Mouse (Mus musculus) neural tube, embryonic 12.5 days (tissue): ENCODE results near the gene Asz1. TPM values are rescaled to one million over a fixed set of nuclear protein-coding genes. Genes with fewer than 3 reads are reported as not detected.

Source experiments
- ATAC-seq: fragments of 200-750 bp; cut with Nextera tagmentation; 2 replicates; pipeline ENCODE4 v1.8.0; 2017; ENCODE audit warnings: low read depth, mild to moderate bottlenecking, moderate TSS enrichment, moderate library complexity; ENCODE audit not compliant: low FRiP score
- H3K27ac ChIP-seq: fragments of 300-500 bp; sonication (generic); 2 replicates; pipeline ENCODE4 v1.5.1; 2016
- H3K27me3 ChIP-seq: fragments of 300-500 bp; sonication (generic); replicated peaks from 2 replicates; pipeline ENCODE4 v1.6.1; 2016; ENCODE audit warnings: mild to moderate bottlenecking
- H3K36me3 ChIP-seq: fragments of 300-500 bp; sonication (generic); 2 replicates; pipeline ENCODE4 v1.6.1; 2016; ENCODE audit warnings: mild to moderate bottlenecking
- H3K4me1 ChIP-seq: fragments of 300-500 bp; sonication (generic); 2 replicates; pipeline ENCODE4 v1.6.1; 2016
- H3K4me2 ChIP-seq: fragments of 300-500 bp; sonication (generic); replicated peaks from 2 replicates; pipeline ENCODE4 v1.6.1; 2016; ENCODE audit warnings: mild to moderate bottlenecking
- H3K4me3 ChIP-seq: fragments of 300-500 bp; sonication (generic); 2 replicates; pipeline ENCODE4 v1.5.1; 2016
- H3K9ac ChIP-seq: fragments of 300-500 bp; sonication (generic); 2 replicates; pipeline ENCODE4 v1.6.1; 2016; ENCODE audit warnings: mild to moderate bottlenecking
- H3K9me3 ChIP-seq: fragments of 300-500 bp; sonication (generic); 2 replicates; pipeline ENCODE4 v1.6.1; 2016; ENCODE audit warnings: mild to moderate bottlenecking
- WGBS: fragments of 180-500 bp; shearing (Covaris S2); methylation state at CpG from one replicate; pipeline ENCODE4 v1.1.7; 2016; 5-methylcytosine and 5-hydroxymethylcytosine counted together
- polyA plus RNA-seq: library from polyadenylated mRNA; unstranded; fragments of >200 nt; fragmentation: Nextera tagmentation; extraction: Ambion mirVana; gene quantifications from 2 replicates; pipeline ENCODE4 v1.2.1, GENCODE M21; 2016

The Asz1 gene
- polyA plus RNA-seq, 1 experiment from 2014 or later, result not detected

- no peaks in the 10 kb centered on the region for H3K9me3 ChIP-seq
- no peak overlapping the region for H3K4me3 ChIP-seq
- H3K36me3 ChIP-seq, result no peaks in the 10 kb centered on the region
- H3K27me3 ChIP-seq, result no peaks in the 10 kb centered on the region
- WGBS, result 90% methylated on average over 4 of the region's 4 CpGs
- no peak for ATAC-seq
- no peak overlapping the region for H3K4me2 ChIP-seq
- H3K9ac ChIP-seq, result no peak overlapping the region
- no peaks in the 10 kb centered on the region for H3K4me1 ChIP-seq
- H3K27ac ChIP-seq, result no peak overlapping the region
These were observed 64.6 kb downstream of the Asz1 start for GRCm38 (mm10) chr6:18044299-18044698.

GRCm38 (mm10) chr6:18043172-18043571 is 65.7 kb downstream of the Asz1 start:
- no peak for ATAC-seq
- no peaks in the 10 kb centered on the region for H3K36me3 ChIP-seq
- H3K9me3 ChIP-seq, result no peaks in the 10 kb centered on the region
- H3K4me3 ChIP-seq, result no peak overlapping the region
- WGBS, result 83% methylated on average over 5 of the region's 5 CpGs
- no peak overlapping the region for H3K4me2 ChIP-seq
- H3K27me3 ChIP-seq, result no peaks in the 10 kb centered on the region
- H3K27ac ChIP-seq, result no peak overlapping the region
- H3K4me1 ChIP-seq, result no peaks in the 10 kb centered on the region
- no peak overlapping the region for H3K9ac ChIP-seq

GRCm38 (mm10) chr6:18032271-18032670 is 76.6 kb downstream of the Asz1 start:
- Histone ChIP-seq H3K9ac (no peak overlapping the region), H3K4me1 (peaks cover 19% of the 10 kb centered on the region), H3K4me3 (no peak overlapping the region; the same call in 1 of the 2 replicates), H3K9me3 (no peaks in the 10 kb centered on the region), H3K36me3 (no peaks in the 10 kb centered on the region), H3K4me2 (peak overlapping the region; percentile 92), H3K27ac (no peak overlapping the region), H3K27me3 (peaks cover 38% of the 10 kb centered on the region)
- WGBS, result 23% methylated on average over 6 of the region's 6 CpGs
- ATAC-seq, result no peak

- Histone ChIP-seq H3K4me1 (peaks cover 19% of the 10 kb centered on the region), H3K4me3 (peak overlapping the region; percentile 38), H3K9ac (peak overlapping the region; percentile 33; the same call in 1 of the 2 replicates), H3K36me3 (no peaks in the 10 kb centered on the region), H3K9me3 (no peaks in the 10 kb centered on the region), H3K4me2 (peak overlapping the region; percentile 92), H3K27ac (no peak overlapping the region), H3K27me3 (peaks cover 38% of the 10 kb centered on the region)
- peak; percentile 52; the same call in 1 of the 2 replicates for ATAC-seq
- WGBS, result 2% methylated on average over 29 of the region's 29 CpGs
These were observed 77.3 kb downstream of the Asz1 start for GRCm38 (mm10) chr6:18031509-18032010.

GRCm38 (mm10) chr6:18030868-18031508 is 77.9 kb downstream of the Asz1 start:
- peaks cover 19% of the 10 kb centered on the region for H3K4me1 ChIP-seq
- H3K9me3 ChIP-seq, result no peaks in the 10 kb centered on the region
- ATAC-seq, result peak; percentile 18; the same call in 1 of the 2 replicates
- 0 out of 2 replicates have a peak overlapping the region, but pooled peaks have one; percentile 33 for H3K9ac ChIP-seq
- H3K27ac ChIP-seq, result no peak overlapping the region
- no peaks in the 10 kb centered on the region for H3K36me3 ChIP-seq
- peak overlapping the region; percentile 38 for H3K4me3 ChIP-seq
- 9% methylated on average over 12 of the region's 12 CpGs for WGBS
- H3K27me3 ChIP-seq, result peaks cover 38% of the 10 kb centered on the region
- H3K4me2 ChIP-seq, result peak overlapping the region; percentile 92

- ATAC-seq, result peak; percentile 43; the same call in 1 of the 2 replicates
- no peaks in the 10 kb centered on the region for H3K36me3 ChIP-seq
- 1% methylated on average over 47 of the region's 47 CpGs for WGBS
- H3K9me3 ChIP-seq, result no peaks in the 10 kb centered on the region
- H3K27me3 ChIP-seq, result peaks cover 38% of the 10 kb centered on the region
- peak within 1 kb of the TSS; percentile 92 for H3K4me2 ChIP-seq
- 0 out of 2 replicates have a peak within 1 kb of the TSS, but pooled peaks have one; percentile 33 for H3K9ac ChIP-seq
- H3K4me1 ChIP-seq, result peaks cover 19% of the 10 kb centered on the region
- H3K27ac ChIP-seq, result no peak within 1 kb of the TSS
- peak within 1 kb of the TSS; percentile 44 for H3K4me3 ChIP-seq
These were observed 78.9 kb downstream of the Asz1 start, which contains the start of gene Wnt2 for GRCm38 (mm10) chr6:18029746-18030656. Gene Wnt2 (minus strand): TSS chr6:18030585.

GRCm38 (mm10) chr6:18024133-18024794 is 84.6 kb downstream of the Asz1 start:
- no peaks in the 10 kb centered on the region for H3K36me3 ChIP-seq
- WGBS, result 81% methylated on average over 8 of the region's 8 CpGs
- ATAC-seq, result no peak
- no peak overlapping the region for H3K9ac ChIP-seq
- H3K27ac ChIP-seq, result no peak overlapping the region
- no peak overlapping the region for H3K4me3 ChIP-seq
- H3K9me3 ChIP-seq, result no peaks in the 10 kb centered on the region
- no peaks in the 10 kb centered on the region for H3K4me1 ChIP-seq
- no peak overlapping the region for H3K4me2 ChIP-seq
- peaks cover 3% of the 10 kb centered on the region for H3K27me3 ChIP-seq

GRCm38 (mm10) chr6:18013346-18013745 is 95.5 kb downstream of the Asz1 start:
- no peak overlapping the region for H3K4me2 ChIP-seq
- H3K4me3 ChIP-seq, result no peak overlapping the region
- no peak overlapping the region for H3K27ac ChIP-seq
- no peaks in the 10 kb centered on the region for H3K9me3 ChIP-seq
- ATAC-seq, result no peak
- H3K36me3 ChIP-seq, result no peaks in the 10 kb centered on the region
- 73% methylated on average over 7 of the region's 7 CpGs for WGBS
- no peak overlapping the region for H3K9ac ChIP-seq
- no peaks in the 10 kb centered on the region for H3K4me1 ChIP-seq
- no peaks in the 10 kb centered on the region for H3K27me3 ChIP-seq

- ATAC-seq, result no peak
- no peaks in the 10 kb centered on the region for H3K4me1 ChIP-seq
- H3K36me3 ChIP-seq, result no peaks in the 10 kb centered on the region
- WGBS, result 81% methylated on average over 3 of the region's 3 CpGs
- H3K4me2 ChIP-seq, result no peak overlapping the region
- H3K9me3 ChIP-seq, result no peaks in the 10 kb centered on the region
- H3K4me3 ChIP-seq, result no peak overlapping the region
- no peaks in the 10 kb centered on the region for H3K27me3 ChIP-seq
- H3K9ac ChIP-seq, result no peak overlapping the region
- no peak overlapping the region for H3K27ac ChIP-seq
These were observed 101.5 kb downstream of the Asz1 start for GRCm38 (mm10) chr6:18007356-18007755.

- Histone ChIP-seq H3K36me3 (no peaks in the 10 kb centered on the region), H3K4me2 (no peak overlapping the region)
- ATAC-seq, result no peak
These were observed 106.8 kb downstream of the Asz1 start for GRCm38 (mm10) chr6:18002065-18002464.

More at GRCm38 (mm10) chr6:18002065-18002464, 106.8 kb downstream of the Asz1 start:
- 89% methylated on average over 6 of the region's 6 CpGs for WGBS
- Histone ChIP-seq H3K27me3 (no peaks in the 10 kb centered on the region), H3K4me1 (no peaks in the 10 kb centered on the region), H3K9me3 (no peaks in the 10 kb centered on the region), H3K27ac (no peak overlapping the region), H3K9ac (no peak overlapping the region), H3K4me3 (no peak overlapping the region)
